Mouse (Mus musculus): ENCODE data around the gene Unc93b1. TPM values are rescaled to one million over a fixed set of nuclear protein-coding genes. Genes with fewer than 3 reads are reported as not detected.

Gene Unc93b1
- polyA plus RNA-seq, 1 experiment from 2014 or later, result 15.0 TPM

DNA sequence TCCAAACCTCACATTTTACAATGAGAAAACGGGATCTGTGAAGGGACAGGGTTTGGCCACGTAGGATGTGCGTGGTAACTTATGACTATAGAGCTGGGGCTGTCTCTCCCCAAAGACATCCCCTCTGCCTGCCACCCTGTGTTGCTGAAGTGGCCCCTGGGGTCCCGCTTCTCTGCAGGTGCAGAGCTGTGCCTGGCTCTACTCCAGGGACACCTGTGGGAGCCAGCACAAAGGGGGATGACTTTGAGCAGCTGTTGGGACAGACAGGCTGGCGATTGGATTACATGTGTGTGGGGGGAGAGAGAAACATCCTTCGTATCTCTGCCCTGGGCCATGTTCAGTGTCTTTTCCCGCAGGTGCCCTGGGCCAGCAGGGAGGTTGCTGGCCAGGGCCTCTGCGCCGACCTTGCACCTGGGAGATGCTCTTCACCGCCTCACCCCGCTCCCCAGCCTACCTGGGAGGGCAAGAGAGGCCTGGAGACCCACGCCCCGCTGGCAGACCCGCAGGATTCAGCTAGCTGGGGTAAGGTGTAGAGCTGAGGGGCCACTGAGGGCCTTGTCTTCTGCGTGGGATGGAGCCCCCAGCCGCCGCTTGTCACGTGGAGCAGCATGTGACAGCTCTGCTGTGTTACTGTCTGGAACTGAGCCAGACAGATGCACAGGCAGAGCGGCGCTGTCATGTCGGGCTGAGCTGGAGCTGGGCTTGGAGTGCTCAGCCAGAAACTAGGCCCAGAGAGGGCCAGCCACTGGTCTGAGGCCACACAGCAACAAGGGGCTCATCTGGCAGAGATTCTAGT is 4.5 kb upstream of the Unc93b1 start:
- H3K9me3 ChIP-seq (replicated peaks), result no peaks in the 10 kb centered on the region
- H3K4me1 ChIP-seq, result peaks cover 25% of the 10 kb centered on the region
- peaks cover 6% of the 10 kb centered on the region for H3K27me3 ChIP-seq (replicated peaks)
- H3K36me3 ChIP-seq, result no peaks in the 10 kb centered on the region
- no peak for ATAC-seq (ENCODE audit: low FRiP score)
- no peak overlapping the region for H3K4me2 ChIP-seq
- H3K9ac ChIP-seq (replicated peaks), result no peak overlapping the region
- H3K4me3 ChIP-seq (replicated peaks), result no peak overlapping the region
- WGBS, result 69% methylated on average over 21 of the region's 21 CpGs
- H3K27ac ChIP-seq (replicated peaks), result peak overlapping the region; percentile 76

DNA sequence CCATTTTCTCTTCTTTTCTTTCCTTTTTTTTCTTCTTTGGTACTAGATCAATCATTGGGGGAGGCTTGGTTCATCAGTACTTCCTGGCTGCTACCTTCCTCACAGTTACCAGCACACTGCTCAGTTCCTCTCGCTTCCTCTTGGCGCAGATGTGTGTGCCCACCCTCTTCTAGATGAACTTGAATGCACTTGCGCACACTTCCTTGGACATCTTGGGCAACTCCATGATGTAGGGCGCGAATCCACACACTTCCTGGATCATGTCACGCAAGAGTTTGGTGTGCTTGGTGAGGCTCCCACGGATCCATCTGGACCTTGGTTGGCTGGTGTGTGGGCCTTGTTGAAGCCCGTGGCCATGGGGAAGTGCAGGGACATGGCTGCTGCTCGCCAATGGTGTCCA is 3.3 kb upstream of the Unc93b1 start:
- Histone ChIP-seq H3K4me3 (replicated peaks) (no peak overlapping the region), H3K4me2 (no peak overlapping the region), H3K9ac (replicated peaks) (no peak overlapping the region), H3K4me1 (peaks cover 35% of the 10 kb centered on the region), H3K9me3 (replicated peaks) (no peaks in the 10 kb centered on the region), H3K27ac (replicated peaks) (no peak overlapping the region), H3K36me3 (no peaks in the 10 kb centered on the region), H3K27me3 (replicated peaks) (peaks cover 14% of the 10 kb centered on the region)
- WGBS, result 92% methylated on average over 9 of the region's 9 CpGs
- ATAC-seq (ENCODE audit: low FRiP score), result no peak

DNA sequence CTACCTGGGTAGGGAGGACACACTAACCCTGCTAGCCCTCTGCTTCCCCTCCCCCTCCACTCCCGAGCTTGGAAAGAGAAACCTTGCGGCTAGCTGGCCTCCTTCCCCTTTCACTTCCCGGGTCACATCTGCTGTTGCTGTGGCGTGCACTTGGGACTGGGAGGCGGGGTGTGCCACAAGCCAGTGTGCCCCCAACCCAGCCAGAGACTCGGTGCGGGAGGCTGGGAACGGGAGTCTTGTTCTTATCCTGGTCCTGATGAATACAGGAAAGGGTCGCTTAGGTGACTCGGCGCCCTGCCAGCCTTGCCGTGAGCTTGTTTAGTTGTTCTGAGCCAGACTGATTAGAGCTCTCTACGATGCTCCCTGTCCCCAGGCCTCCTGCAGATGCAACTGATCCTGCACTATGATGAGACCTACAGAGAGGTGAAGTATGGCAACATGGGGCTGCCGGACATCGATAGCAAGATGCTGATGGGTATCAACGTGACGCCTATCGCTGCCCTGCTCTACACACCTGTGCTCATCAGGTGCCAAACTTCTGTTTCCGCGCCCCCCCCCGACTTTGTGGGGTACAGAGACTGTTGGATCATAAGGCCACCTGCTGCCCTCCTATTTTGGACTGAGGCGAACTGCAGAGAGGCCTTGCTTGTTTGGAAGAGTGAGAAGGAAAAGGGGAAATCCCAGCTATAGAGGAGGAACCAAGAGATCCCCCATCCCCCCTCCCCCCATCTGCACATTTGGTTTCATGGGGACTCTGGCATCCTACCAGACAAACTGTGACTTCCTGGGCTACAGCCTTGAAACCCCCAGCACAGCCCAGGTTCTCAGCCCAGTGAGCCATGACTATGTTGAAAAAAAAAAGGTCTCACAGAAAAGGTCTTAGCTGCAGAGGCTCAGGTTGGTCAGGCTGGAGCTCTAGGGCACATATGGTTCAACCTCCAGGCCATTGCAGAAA is 1.2 kb downstream of the Unc93b1 start:
- H3K36me3 ChIP-seq, result no peaks in the 10 kb centered on the region
- peaks cover 14% of the 10 kb centered on the region for H3K27me3 ChIP-seq (replicated peaks)
- H3K4me2 ChIP-seq, result peak overlapping the region; percentile 76
- WGBS, result 10% methylated on average over 22 of the region's 22 CpGs
- H3K4me3 ChIP-seq (replicated peaks), result peak overlapping the region; percentile 42
- no peaks in the 10 kb centered on the region for H3K9me3 ChIP-seq (replicated peaks)
- peaks cover 16% of the 10 kb centered on the region for H3K4me1 ChIP-seq
- peak overlapping the region; percentile 53 for H3K9ac ChIP-seq (replicated peaks)
- peak; percentile 11; the same call in 1 of the 2 replicates for ATAC-seq (ENCODE audit: low FRiP score)
- H3K27ac ChIP-seq (replicated peaks), result no peak overlapping the region

DNA sequence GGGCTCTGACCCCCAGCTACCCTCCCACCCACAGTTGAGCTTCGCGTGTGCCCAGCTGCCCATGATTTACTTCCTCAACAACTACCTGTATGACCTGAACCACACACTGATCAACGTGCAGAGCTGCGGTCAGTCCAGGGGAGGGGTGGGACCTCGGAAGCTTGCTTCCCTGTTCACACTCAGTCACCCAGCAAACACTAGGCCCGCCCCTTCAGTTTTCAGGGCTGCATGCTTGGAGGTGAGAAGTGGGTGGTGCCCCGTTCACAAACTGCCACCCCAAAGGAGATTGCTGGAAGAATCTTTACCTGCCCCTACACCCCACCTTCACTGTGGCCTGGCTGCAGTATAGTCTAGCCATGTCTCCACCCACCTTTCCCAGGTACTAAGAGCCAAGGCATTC is 7.3 kb downstream of the Unc93b1 start:
- Histone ChIP-seq H3K27me3 (replicated peaks) (peaks cover 11% of the 10 kb centered on the region; the same call in 1 of the 2 replicates), H3K4me1 (no peaks in the 10 kb centered on the region), H3K4me3 (replicated peaks) (no peak overlapping the region), H3K9me3 (replicated peaks) (no peaks in the 10 kb centered on the region), H3K27ac (replicated peaks) (no peak overlapping the region), H3K4me2 (no peak overlapping the region), H3K36me3 (no peaks in the 10 kb centered on the region), H3K9ac (replicated peaks) (no peak overlapping the region)
- no peak for ATAC-seq (ENCODE audit: low FRiP score)
- WGBS, result 87% methylated on average over 7 of the region's 7 CpGs

- Histone ChIP-seq H3K4me2 (peak overlapping the region; percentile 26; the same call in 1 of the 2 replicates), H3K27me3 (replicated peaks) (peaks cover 11% of the 10 kb centered on the region; the same call in 1 of the 2 replicates), H3K9ac (replicated peaks) (no peak overlapping the region), H3K4me1 (no peaks in the 10 kb centered on the region), H3K36me3 (no peaks in the 10 kb centered on the region), H3K4me3 (replicated peaks) (no peak overlapping the region), H3K27ac (replicated peaks) (no peak overlapping the region), H3K9me3 (replicated peaks) (no peaks in the 10 kb centered on the region)
- no peak for ATAC-seq (ENCODE audit: low FRiP score)
- 23% methylated on average over 27 of the region's 27 CpGs for WGBS
Measured at GRCm38 (mm10) chr19:3942986-3943735, 8.2 kb downstream of the Unc93b1 start.

DNA sequence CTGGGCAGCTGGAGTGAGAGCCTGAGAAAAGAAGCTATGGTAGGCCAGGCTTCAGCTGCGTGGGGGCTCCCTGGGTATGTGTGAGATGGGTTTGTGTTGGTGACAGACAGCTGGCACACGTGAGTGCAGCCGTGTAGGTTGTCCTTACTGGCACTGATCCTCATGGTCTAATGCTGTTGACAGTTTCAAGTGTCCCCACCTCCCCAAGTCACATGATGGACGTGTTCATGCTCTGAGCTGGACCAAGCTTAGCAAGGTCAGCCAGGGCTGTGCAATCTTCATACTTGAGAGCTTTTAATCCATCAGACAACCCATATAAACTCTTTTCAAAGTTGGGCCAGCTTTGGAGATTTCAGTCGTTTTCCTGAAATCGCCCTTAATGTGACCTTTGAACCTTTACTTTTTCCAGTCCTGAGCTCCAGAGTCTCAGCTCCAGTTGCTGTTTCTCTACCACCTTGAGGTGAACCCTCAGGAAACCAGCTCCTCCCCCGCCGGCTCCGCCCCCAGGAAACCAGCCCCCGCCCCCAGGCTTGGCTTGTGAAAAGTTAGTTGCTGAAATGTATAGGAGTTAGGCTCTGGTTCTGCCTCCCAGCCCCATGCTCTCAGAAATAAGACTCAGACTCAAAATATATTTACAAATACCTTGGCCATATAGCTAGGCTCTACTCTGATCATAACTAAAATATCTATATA is 11.0 kb downstream of the Unc93b1 start:
- Histone ChIP-seq H3K4me1 (no peaks in the 10 kb centered on the region), H3K27ac (replicated peaks) (no peak overlapping the region), H3K9ac (replicated peaks) (no peak overlapping the region), H3K9me3 (replicated peaks) (no peaks in the 10 kb centered on the region), H3K27me3 (replicated peaks) (peaks cover 11% of the 10 kb centered on the region; the same call in 1 of the 2 replicates), H3K36me3 (no peaks in the 10 kb centered on the region), H3K4me3 (replicated peaks) (no peak overlapping the region), H3K4me2 (no peak overlapping the region)
- WGBS, result 39% methylated on average over 10 of the region's 10 CpGs
- no peak for ATAC-seq (ENCODE audit: low FRiP score)

DNA sequence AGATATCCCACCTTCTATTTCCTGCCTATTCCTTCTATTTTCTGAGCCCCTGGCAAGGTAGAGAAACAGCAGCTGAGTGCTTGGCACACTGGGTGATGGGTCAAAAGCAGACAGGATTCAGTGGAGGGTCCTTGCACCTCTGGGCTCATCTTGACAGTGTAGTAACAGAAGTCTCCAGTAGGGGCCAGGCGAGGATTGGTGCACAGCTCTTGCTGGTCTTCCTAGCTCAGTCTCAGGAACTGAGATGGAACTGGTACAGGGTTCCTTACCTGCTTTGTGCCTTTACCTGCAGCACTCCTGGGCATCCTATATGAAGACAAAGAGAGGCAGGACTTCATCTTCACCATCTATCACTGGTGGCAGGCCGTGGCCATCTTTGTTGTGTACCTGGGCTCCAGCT is 11.7 kb downstream of the Unc93b1 start:
- ATAC-seq (ENCODE audit: low FRiP score), result peak; percentile 63

GRCm38 (mm10) chr19:3947813-3948212 is 12.8 kb downstream of the Unc93b1 start:
- no peak for ATAC-seq (ENCODE audit: low FRiP score)
- no peak overlapping the region for H3K27ac ChIP-seq (replicated peaks)
- H3K36me3 ChIP-seq, result no peaks in the 10 kb centered on the region
- H3K9ac ChIP-seq (replicated peaks), result no peak overlapping the region
- H3K4me2 ChIP-seq, result no peak overlapping the region
- H3K4me3 ChIP-seq (replicated peaks), result no peak overlapping the region
- WGBS, result 84% methylated on average over 3 of the region's 3 CpGs
- H3K27me3 ChIP-seq (replicated peaks), result peaks cover 11% of the 10 kb centered on the region; the same call in 1 of the 2 replicates
- no peaks in the 10 kb centered on the region for H3K4me1 ChIP-seq
- no peaks in the 10 kb centered on the region for H3K9me3 ChIP-seq (replicated peaks)

More for the DNA sequence above, 11.7 kb downstream of the Unc93b1 start:
- 19% methylated on average over 2 of the region's 2 CpGs for WGBS
- Histone ChIP-seq H3K27ac (replicated peaks) (no peak overlapping the region), H3K27me3 (replicated peaks) (peaks cover 11% of the 10 kb centered on the region; the same call in 1 of the 2 replicates), H3K36me3 (no peaks in the 10 kb centered on the region), H3K9ac (replicated peaks) (no peak overlapping the region), H3K4me2 (no peak overlapping the region), H3K9me3 (replicated peaks) (no peaks in the 10 kb centered on the region), H3K4me1 (no peaks in the 10 kb centered on the region), H3K4me3 (replicated peaks) (no peak overlapping the region)

GRCm38 (mm10) chr19:3948546-3948945 is 13.6 kb downstream of the Unc93b1 start:
- H3K27ac ChIP-seq (replicated peaks), result no peak overlapping the region
- no peak overlapping the region for H3K4me2 ChIP-seq
- H3K9ac ChIP-seq (replicated peaks), result no peak overlapping the region
- H3K4me3 ChIP-seq (replicated peaks), result no peak overlapping the region
- H3K9me3 ChIP-seq (replicated peaks), result no peaks in the 10 kb centered on the region
- 69% methylated on average over 14 of the region's 14 CpGs for WGBS
- no peak for ATAC-seq (ENCODE audit: low FRiP score)
- H3K36me3 ChIP-seq, result no peaks in the 10 kb centered on the region
- H3K27me3 ChIP-seq (replicated peaks), result peaks cover 7% of the 10 kb centered on the region; the same call in 1 of the 2 replicates
- no peaks in the 10 kb centered on the region for H3K4me1 ChIP-seq

DNA sequence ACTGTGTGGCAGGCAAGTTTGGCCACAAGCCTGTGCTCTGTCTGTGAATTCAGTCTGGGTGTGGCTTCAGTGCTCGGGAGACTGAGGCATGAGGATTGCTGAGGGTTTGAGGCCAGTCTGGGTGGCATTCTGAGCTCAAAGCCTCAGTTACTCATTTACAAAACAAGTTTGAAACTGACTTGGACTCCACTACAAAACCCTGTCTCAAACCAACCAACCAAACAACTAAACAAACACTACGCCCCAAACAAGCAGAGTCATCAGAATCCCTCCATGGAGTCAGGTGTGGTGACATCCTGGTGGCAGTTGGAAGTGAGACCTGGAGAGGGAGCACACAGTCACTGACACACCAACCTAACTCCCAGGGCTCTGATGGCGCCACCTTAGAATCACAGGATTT is 15.3 kb downstream of the Unc93b1 start:
- Histone ChIP-seq H3K4me2 (no peak overlapping the region), H3K27ac (replicated peaks) (no peak overlapping the region), H3K9ac (replicated peaks) (no peak overlapping the region), H3K27me3 (replicated peaks) (no peaks in the 10 kb centered on the region), H3K4me1 (no peaks in the 10 kb centered on the region), H3K4me3 (replicated peaks) (no peak overlapping the region), H3K36me3 (no peaks in the 10 kb centered on the region), H3K9me3 (replicated peaks) (no peaks in the 10 kb centered on the region)
- whole genome bisulfite sequencing, result 81% methylated on average over 3 of the region's 3 CpGs
- ATAC-seq (ENCODE audit: low FRiP score), result no peak

- ATAC-seq (ENCODE audit: low FRiP score), result no peak
- Histone ChIP-seq H3K27me3 (replicated peaks) (no peaks in the 10 kb centered on the region), H3K4me3 (replicated peaks) (no peak overlapping the region), H3K9me3 (replicated peaks) (no peaks in the 10 kb centered on the region), H3K4me2 (no peak overlapping the region), H3K27ac (replicated peaks) (no peak overlapping the region), H3K9ac (replicated peaks) (no peak overlapping the region), H3K36me3 (no peaks in the 10 kb centered on the region), H3K4me1 (no peaks in the 10 kb centered on the region)
Measured at GRCm38 (mm10) chr19:3951461-3951860, 16.5 kb downstream of the Unc93b1 start.

Measured in neural tube, embryonic 15.5 days (tissue).